Mouse (Mus musculus): Measurements from ENCODE around the gene Camta1.

DNA sequence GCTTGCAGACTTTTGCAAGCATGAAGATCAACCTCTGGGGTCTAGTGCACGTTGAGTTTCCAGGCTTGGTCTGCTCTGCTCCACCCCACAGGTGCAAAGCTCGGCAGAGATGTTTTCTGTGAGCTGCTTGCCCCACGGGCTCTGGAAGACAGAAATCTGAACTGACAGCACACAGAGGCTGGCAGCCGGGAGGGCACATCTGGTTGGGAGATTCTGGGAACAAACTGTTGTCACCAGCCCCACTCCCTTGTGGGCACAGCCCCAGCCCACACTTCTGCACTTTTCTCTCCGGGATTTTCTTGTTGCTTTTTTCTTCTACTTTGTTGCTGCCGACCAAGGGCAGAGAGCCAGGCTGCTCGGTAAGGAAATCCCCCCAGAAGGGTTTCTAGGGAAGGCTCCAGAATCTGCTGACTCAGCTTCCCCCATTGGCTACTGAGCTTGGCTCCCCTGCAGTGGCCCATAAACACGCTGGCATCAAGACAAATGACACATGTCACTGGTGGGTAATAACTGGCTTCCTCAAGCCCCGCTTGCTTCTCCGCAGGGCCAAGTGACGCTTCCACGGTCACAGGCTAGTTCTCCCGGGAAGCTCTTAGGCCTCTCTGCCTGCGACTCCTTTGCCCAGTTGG, 597.8 kb downstream of the Camta1 start:
- TF ChIP-seq MAFK (IDR thresholded peaks at IDR 0.05; ENCODE audit: insufficient read depth, low read depth, low read length) = peak; percentile 95
- no peak for TF ChIP-seq CHD2 (IDR thresholded peaks at IDR 0.05; ENCODE audit: low read depth, low read length)

Data from ES-E14 (cell line).